Mouse (Mus musculus): ENCODE results near the gene Zfp362. TPM values are rescaled to one million over a fixed set of nuclear protein-coding genes. Genes with fewer than 3 reads are reported as not detected.

The Zfp362 gene
- total RNA-seq, 2 experiments from 2014 or later = 68.0 to 69.9 TPM

- DNase-seq (ENCODE audit: low spot score in 2 of 2) = no peak
Measured at GRCm38 (mm10) chr4:128766929-128767328, 38.9 kb downstream of the Zfp362 start.

GRCm38 (mm10) chr4:128760029-128760428, 45.8 kb downstream of the Zfp362 start:
- no peak for DNase-seq (ENCODE audit: low spot score in 2 of 2)

- no peak for DNase-seq (ENCODE audit: low spot score in 2 of 2)
Measured at GRCm38 (mm10) chr4:128759214-128759613, 46.6 kb downstream of the Zfp362 start.

DNA sequence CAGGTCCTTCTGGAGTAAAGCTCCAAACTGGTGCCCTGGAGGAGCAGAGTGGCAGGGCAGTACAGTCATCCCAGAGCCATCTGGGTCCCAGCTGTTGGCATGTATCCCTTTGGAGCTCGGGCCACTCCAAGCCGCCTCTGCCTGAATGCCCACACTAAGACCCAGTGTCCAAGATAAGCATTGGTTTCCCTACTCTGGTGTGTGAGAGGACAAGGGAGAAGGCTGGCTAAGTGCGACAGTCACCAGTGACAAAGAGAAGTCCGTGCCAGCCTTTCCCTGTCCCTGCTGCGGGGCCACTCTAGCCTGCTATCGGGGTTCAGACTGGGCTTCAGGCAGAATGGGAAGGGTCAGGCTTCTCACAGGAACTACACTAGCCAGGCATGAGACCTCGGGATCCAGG, 49.9 kb downstream of the Zfp362 start:
- no peak for DNase-seq (ENCODE audit: low spot score in 2 of 2)

GRCm38 (mm10) chr4:128755064-128755463, 50.8 kb downstream of the Zfp362 start, which contains the start of gene A3galt2:
TSS of gene A3galt2 (plus strand) at chr4:128755364.
- no peak for DNase-seq (ENCODE audit: low spot score in 2 of 2)

DNA sequence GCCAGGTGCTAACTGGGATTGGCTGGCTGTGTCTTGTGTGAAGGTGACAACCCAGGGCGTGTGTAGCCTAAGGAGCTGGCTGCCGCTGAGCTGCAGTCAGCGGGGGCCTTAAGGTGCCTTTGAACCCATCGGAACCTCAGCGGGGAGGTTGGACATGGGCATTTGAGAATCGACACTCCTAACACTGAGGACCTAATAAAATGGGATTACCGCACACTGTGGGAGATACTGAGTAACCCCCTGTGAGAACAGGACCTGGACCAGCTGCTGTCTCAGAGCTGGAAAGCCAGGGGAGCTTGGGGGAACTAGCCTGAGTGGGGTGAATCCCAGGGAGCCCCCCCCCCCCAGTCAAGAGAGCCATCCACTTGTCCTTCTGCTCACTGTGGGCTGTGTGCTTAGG, 52.3 kb downstream of the Zfp362 start:
- no peak for DNase-seq (ENCODE audit: low spot score in 2 of 2)

DNA sequence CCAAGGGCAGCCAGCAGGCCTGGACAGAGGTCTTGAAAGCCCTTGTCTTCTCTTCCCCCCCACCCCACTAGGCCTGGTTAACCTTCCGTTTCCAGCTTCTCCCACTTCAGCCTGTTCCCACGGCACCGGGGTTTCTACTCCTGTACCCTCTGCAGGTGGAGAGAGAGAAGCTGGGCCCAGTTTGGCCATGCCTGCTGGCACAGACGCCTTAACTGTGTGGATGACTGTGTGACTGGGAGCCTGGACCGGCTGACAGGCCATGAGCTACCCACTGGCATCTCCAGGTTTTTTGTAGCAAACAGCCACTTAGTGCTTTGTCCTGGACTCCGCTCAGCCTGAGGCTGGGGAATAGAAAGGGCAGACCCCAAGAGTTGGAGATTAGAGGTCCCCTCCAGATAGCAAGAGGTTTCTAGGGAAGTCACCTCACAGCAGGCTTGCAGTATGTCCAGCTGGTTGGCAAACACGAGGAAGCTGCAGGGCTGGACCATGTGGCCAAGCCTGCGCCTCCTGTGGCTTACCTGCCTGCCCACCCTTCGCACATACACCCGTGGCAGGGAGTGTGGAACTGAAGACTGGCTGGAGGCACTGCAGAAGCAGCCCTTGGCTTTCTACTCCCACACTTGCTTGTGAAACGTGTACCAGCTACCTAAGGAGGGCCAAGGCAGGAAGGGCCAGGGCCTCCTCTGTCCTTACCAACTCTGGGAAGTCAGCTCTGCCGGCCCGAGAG, 53.7 kb downstream of the Zfp362 start:
- no peak for DNase-seq (ENCODE audit: low spot score in 2 of 2)

DNA sequence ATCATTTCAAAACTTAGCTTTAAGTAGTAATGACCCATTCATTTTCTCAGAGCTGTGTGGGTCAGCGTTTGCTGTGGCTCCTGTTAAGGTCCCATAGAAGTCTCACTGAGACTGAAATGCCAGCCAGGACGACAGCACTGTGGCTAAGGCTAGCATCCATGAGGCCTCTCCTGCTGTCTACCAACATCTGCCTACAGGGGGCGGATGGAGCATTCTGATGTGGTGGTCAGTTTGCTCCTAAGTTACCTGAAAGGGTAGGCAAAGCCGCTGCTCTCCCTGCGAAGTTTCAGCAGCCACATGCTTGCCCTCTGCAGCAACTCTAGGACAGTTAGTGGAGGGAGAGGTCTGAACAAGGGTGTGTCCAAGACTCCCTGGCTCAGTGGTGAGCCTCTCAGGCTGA, 54.8 kb downstream of the Zfp362 start:
- no peak for DNase-seq (ENCODE audit: low spot score in 2 of 2)

- no peak for DNase-seq (ENCODE audit: low spot score in 2 of 2)
Measured at GRCm38 (mm10) chr4:128748309-128748708, 57.5 kb downstream of the Zfp362 start.

GRCm38 (mm10) chr4:128747614-128748270, 58.1 kb downstream of the Zfp362 start:
- no peak for DNase-seq (ENCODE audit: low spot score in 2 of 2)

- DNase-seq (ENCODE audit: low spot score in 2 of 2) = no peak
Measured at GRCm38 (mm10) chr4:128745160-128745559, 60.7 kb downstream of the Zfp362 start.

DNA sequence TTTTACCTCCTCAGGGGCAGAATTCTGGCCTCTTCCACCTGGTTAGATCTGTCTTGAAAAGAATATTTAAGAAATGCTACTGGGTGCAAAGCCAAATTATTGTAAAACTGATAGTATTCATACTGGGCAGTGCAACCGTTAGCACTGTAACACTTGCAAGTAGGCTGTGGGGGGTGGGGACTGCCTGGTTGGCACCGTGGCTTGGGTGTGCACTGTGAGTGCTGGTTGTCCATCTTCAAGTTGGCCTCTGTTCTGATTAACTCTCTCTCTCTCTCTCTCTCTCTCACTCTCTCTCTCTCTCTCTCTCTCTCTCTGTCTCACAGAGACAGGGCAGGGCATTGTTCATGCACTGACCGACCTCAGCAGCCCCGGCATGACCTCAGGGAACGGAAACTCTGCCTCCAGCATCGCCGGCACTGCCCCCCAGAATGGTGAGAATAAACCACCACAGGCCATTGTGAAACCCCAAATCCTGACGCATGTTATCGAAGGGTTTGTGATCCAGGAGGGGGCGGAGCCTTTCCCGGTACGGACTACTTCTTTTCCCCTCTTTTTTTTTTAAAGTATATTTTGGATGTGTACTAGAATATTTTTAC, 62.7 kb downstream of the Zfp362 start:
- DNase-seq (ENCODE audit: low spot score in 2 of 2) = no peak

DNA sequence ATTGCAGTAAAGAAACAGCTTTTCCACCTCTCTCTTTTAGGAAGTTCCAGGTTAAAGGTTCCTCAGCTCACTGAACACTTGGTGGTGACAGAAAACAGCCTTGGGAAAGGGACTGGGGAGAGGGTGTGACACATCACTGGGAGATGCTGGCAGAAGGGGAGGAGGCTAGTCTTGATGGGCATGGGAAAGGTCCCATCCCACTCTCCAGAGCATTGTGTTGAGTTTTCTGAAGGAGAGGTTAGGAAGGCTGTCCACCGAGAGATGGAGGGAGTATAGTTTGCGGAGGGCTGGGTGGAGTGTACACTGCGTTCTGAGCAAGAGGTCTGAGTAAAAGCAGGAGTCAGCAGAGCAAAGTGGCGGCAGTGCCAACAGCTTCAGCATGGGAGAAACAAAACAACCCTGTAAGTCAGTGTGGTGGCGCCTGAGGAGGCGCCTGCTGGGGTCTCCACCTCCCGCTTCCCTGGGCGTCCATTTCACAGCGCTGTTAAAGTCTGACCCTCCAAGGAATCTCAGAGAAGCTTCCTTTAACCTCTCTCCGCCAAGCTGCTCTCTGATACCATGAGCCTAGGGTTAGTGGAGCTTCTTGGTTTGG, 63.4 kb downstream of the Zfp362 start:
- no peak for DNase-seq (ENCODE audit: low spot score in 2 of 2)

GRCm38 (mm10) chr4:128741906-128742305, 63.9 kb downstream of the Zfp362 start:
- no peak for DNase-seq (ENCODE audit: low spot score in 2 of 2)

DNA sequence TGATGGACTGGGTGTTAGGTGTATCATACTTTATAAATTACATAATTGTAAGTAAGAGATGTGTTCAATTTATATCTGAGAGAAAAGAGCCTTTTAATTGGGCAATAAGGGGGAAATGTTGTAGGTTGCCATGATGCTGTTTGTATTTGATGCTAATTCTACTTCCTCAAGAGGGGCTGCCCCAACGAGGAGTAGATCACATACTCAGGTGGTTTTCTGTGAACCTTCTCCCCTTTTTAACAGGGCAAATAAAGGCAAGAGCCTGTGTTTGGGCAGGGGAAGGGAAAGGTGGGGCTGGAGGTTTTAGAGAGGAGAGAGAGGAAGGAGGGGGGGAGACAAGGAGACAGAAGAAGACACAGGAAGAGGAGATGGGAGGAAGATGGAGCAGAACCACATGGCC, 65.0 kb downstream of the Zfp362 start:
- DNase-seq (ENCODE audit: low spot score in 2 of 2) = no peak

DNA sequence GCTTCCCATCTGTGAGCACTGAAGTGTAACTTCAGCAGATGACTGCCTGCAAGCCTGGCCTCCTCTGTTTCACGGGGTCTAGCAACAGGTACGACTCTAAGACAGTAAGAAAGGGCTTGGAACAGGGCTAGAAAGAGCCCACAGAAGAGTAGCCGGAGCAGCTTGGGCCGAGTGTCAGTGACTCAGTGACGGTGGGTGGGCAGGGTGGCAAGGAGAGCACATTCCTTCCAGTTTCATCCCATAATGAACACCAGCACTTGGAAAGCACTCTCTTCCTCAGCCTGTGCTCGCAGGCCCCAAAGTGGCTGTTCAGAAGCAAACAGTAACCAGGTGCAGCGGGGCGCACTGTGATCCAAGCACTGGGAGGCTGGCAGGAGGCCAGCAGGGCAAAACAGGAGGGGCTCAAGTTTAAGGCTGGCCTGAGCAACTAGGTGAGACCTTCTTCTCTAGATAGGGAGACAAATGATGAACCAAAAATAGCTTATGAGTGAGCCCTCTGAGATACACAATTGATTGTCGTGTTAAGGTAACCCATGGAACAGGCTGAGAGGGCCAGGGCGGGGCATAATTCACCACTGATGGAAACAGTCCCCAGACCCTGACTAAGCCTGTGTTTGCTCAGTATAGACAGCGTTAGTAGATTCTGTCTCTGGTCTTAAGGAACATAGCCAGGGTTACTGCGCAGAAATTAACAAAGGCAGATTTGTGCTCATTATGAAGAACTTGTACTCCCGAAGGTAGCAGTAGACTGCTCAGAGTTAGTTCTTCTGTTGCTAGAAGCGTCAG, 67.8 kb downstream of the Zfp362 start:
- no peak for DNase-seq (ENCODE audit: low spot score in 2 of 2)

DNA sequence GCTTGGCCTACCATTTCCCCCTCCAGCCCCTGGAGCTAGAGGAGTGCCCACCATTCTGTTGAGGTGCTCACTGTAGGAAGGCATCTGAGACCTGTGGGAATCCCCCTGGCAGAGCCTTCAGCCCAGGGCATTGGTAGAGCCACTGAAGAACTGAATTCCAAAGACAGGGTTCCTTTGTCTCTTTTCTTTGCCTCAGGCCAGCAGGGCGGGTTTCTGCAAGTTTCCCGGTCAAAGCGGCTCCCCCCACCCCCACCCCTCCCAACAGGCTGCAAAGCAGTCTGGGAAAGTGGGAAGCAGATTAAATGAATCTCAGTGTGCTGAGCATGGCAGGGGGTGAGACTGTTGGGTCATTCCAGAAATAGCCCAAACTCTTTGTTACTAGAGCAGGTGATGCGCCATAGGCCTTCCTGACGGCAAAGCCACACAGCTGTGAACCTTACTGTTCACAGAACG, 68.7 kb downstream of the Zfp362 start:
- no peak for DNase-seq (ENCODE audit: low spot score in 2 of 2)

- no peak for DNase-seq (ENCODE audit: low spot score in 2 of 2)
Measured at GRCm38 (mm10) chr4:128734721-128735671, 70.8 kb downstream of the Zfp362 start.

DNA sequence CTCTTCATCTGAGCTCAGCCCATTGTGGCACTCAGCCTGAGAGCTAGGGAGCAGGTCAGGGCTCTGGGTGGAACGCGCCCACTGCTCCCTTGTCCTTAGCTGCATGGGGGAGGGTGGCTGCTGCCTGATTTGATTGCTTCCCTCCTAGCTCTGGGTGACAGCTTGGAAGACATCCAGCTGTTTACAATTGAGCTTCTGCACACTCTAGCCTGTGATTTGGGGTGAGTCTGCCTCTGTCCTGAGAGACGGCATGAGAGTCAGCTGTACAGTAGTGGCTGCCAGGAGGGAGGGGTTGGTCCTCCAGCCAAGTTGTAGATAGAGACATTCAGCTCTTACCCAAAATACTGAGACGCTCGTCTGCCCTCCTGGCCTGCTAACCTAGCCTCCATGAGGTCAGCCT, 71.6 kb downstream of the Zfp362 start:
- DNase-seq (ENCODE audit: low spot score in 2 of 2) = peak in 1 of 2 experiments; percentile 41

DNA sequence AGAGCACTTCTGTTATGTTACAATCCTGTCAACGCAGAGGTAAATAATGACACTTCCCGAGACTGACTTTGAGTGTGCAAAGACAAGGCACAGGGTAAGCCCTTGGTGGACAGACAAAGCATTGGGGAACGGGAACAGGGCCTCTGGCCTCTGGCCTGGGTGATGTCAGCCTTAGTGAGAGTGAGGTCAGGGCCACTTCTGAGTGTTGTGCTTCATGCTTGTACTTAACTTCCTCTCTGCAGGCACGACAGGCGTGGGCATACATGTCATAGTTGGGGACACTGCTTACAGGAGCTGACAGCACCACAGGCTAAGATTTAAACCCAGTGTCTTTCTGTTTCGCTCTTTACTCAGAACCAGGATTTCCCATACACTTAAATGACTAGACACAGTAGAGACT, 72.3 kb downstream of the Zfp362 start:
- DNase-seq (ENCODE audit: low spot score in 2 of 2) = no peak
